ENCODE assay signal across 10 mouse cellular contexts in the genomic region with DNA sequence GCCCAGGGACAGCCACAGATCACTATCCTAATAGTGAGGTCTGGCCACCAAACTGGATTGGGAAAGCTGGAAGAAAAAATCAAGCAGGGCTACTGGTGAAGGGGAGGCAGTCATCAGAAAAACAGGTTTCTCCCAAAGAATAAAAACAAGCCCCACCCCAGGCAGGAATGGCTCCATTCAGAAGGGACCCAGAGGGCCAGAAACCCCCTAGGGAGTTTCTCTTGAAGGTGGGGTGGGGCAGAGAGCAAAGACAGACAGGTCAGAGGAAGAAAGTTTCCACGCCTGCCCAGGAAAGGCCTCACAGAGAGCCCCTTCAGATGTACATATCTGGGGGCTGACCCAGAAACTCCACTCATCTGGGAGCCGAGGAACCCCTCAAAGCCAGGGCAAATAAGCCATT. TPM values are rescaled to one million over a fixed set of nuclear protein-coding genes. Genes with fewer than 3 reads are reported as not detected.
A peak's percentile ranks its signal among the peaks of the same experiment; 100 is the strongest.
DNase-seq lines count a peak whose midpoint lies in the region; ATAC-seq and TF ChIP-seq lines count a peak whose summit lies in the region.
"Had no signal": no experiment of that assay in that cellular context is flagged by ENCODE, and none has a peak within 500 bp of the region (broad histone marks: within the 10 kb centered on the region; RNA-seq: fewer than 3 reads in every experiment).

No protein-coding gene starts in this region.

- no peak for ATAC-seq in forebrain, embryonic 15.5 days (replicated peaks)
- no peak for ATAC-seq in cerebellum, adult (ENCODE audit: insufficient number of reproducible peaks, low FRiP score, low TSS enrichment)

- no peak for TF ChIP-seq POLR2A in ES-Bruce4 (IDR thresholded peaks at IDR 0.05; ENCODE audit: insufficient read depth, low read length)

- DNase-seq in heart, embryonic 10.5 days (ENCODE audit: low spot score): no peak
- no peak for DNase-seq in heart, postnatal 36 days
- DNase-seq in midbrain, embryonic 10.5 days (ENCODE audit: low spot score): no peak
- DNase-seq in right cerebral cortex, postnatal 25 days: no peak
- no peak for DNase-seq in embryo, embryonic 10 days (ENCODE audit: low spot score)
- DNase-seq: adrenal gland, adult 2 months; B cell, adult 2 months had no signal

- intact Hi-C loops in heart, postnatal 36 days (cut with DNase I): no loop called here

- no peaks in the 10 kb centered on the region for H3K27me3 ChIP-seq in heart, embryonic 10.5 days (ENCODE audit: insufficient read depth, poor library complexity, severe bottlenecking)
- H3K27me3 ChIP-seq in ES-Bruce4 (ENCODE audit: control insufficient read depth, insufficient read depth, low read length, poor library complexity, severe bottlenecking): no peaks in the 10 kb centered on the region
- no peaks in the 10 kb centered on the region for H3K27me3 ChIP-seq in forebrain, embryonic 15.5 days
- no peaks in the 10 kb centered on the region for H3K27me3 ChIP-seq in midbrain, embryonic 10.5 days (ENCODE audit: low read depth, poor library complexity, severe bottlenecking)

- 81% methylated on average over 2 of the region's 2 CpGs for WGBS in heart, embryonic 10.5 days
- 80% methylated on average over 2 of the region's 2 CpGs for WGBS in forebrain, embryonic 15.5 days
- WGBS in midbrain, embryonic 10.5 days: 77% methylated on average over 2 of the region's 2 CpGs

- H3K4me3 ChIP-seq in heart, embryonic 10.5 days: peak overlapping the region; percentile 74
- H3K4me3 ChIP-seq in ES-Bruce4 (ENCODE audit: low read depth, low read length): peak overlapping the region; percentile 57
- H3K4me3 ChIP-seq in forebrain, embryonic 15.5 days: peak overlapping the region; percentile 63
- H3K4me3 ChIP-seq in midbrain, embryonic 10.5 days: peak overlapping the region; percentile 67

- no peaks in the 10 kb centered on the region for H3K9me3 ChIP-seq in heart, embryonic 10.5 days
- H3K9me3 ChIP-seq in ES-Bruce4 (replicated peaks; ENCODE audit: control insufficient read depth, insufficient read depth, low read length, poor library complexity, severe bottlenecking): no peaks in the 10 kb centered on the region
- H3K9me3 ChIP-seq in forebrain, embryonic 15.5 days: no peaks in the 10 kb centered on the region
- no peaks in the 10 kb centered on the region for H3K9me3 ChIP-seq in midbrain, embryonic 10.5 days (replicated peaks)

- peak overlapping the region; percentile 63 for H3K4me2 ChIP-seq in forebrain, embryonic 15.5 days (replicated peaks)

- peak overlapping the region; percentile 58 for H3K9ac ChIP-seq in ES-Bruce4 (ENCODE audit: low read depth, poor library complexity, severe bottlenecking)
- H3K9ac ChIP-seq in forebrain, embryonic 15.5 days (replicated peaks): peak overlapping the region; percentile 80; the same call in 1 of the 2 replicates

- peaks cover 66% of the 10 kb centered on the region for H3K4me1 ChIP-seq in heart, embryonic 10.5 days
- peaks cover 9% of the 10 kb centered on the region for H3K4me1 ChIP-seq in ES-Bruce4 (ENCODE audit: control insufficient read depth, insufficient read depth, low read length)
- H3K4me1 ChIP-seq in forebrain, embryonic 15.5 days: peaks cover 56% of the 10 kb centered on the region
- peaks cover 61% of the 10 kb centered on the region for H3K4me1 ChIP-seq in midbrain, embryonic 10.5 days

- peak; percentile 60; the same call in 1 of the 2 replicates for TF ChIP-seq EP300 in ES-Bruce4 (IDR thresholded peaks at IDR 0.05; ENCODE audit: insufficient read depth, low read depth, low read length)

- H3K36me3 ChIP-seq in heart, embryonic 10.5 days: peaks cover 11% of the 10 kb centered on the region; the same call in 1 of the 2 replicates
- no peaks in the 10 kb centered on the region for H3K36me3 ChIP-seq in ES-Bruce4 (ENCODE audit: control insufficient read depth, insufficient read depth, low read length, poor library complexity, severe bottlenecking)
- no peaks in the 10 kb centered on the region for H3K36me3 ChIP-seq in forebrain, embryonic 15.5 days
- no peaks in the 10 kb centered on the region for H3K36me3 ChIP-seq in midbrain, embryonic 10.5 days

- H3K27ac ChIP-seq in heart, embryonic 10.5 days: peak overlapping the region; percentile 90
- peak overlapping the region; percentile 91 for H3K27ac ChIP-seq in ES-Bruce4 (ENCODE audit: insufficient read depth, low read length)
- no peak overlapping the region for H3K27ac ChIP-seq in forebrain, embryonic 15.5 days (replicated peaks)
- H3K27ac ChIP-seq in midbrain, embryonic 10.5 days (replicated peaks): peak overlapping the region; percentile 85; the same call in 1 of the 2 replicates

- TF ChIP-seq CTCF in ES-Bruce4 (IDR thresholded peaks at IDR 0.05; ENCODE audit: low read depth, low read length): no peak

RNA-seq across cellular contexts. Expression of gene Limk2, which starts 38.8 kb away (rescaled TPM):
- polyA plus RNA-seq in heart, embryonic 10.5 days (2016; fragmentation: Nextera tagmentation; extraction: Ambion mirVana): 68.8 and 73.9 TPM in 2 replicates
- 10 to 100 TPM; 17.6 to 24.8 TPM for total RNA-seq in heart, postnatal 36 days (2021)
- 186 and 190 TPM in 2 replicates for polyA plus RNA-seq in ES-Bruce4 (2011; ENCODE audit: insufficient read depth, insufficient read length, low read depth, missing spikeins)
- polyA plus RNA-seq in forebrain, embryonic 15.5 days (2015; fragmentation: Nextera tagmentation; extraction: Ambion mirVana): 98.1 and 103 TPM in 2 replicates
- polyA plus RNA-seq in midbrain, embryonic 10.5 days (2016; fragmentation: Nextera tagmentation; extraction: Ambion mirVana): 50.7 and 68.9 TPM in 2 replicates

RNA-seq across cellular contexts. Expression of gene Pik3ip1, which starts 40.0 kb away (rescaled TPM):
- 7.9 and 9.5 TPM in 2 replicates for polyA plus RNA-seq in heart, embryonic 10.5 days (2016; fragmentation: Nextera tagmentation; extraction: Ambion mirVana)
- 10 to 100 TPM; 49.4 to 66.2 TPM for total RNA-seq in heart, postnatal 36 days (2021)
- 17.0 TPM in 2 replicates for polyA plus RNA-seq in ES-Bruce4 (2011; ENCODE audit: insufficient read depth, insufficient read length, low read depth, missing spikeins)
- polyA plus RNA-seq in forebrain, embryonic 15.5 days (2015; fragmentation: Nextera tagmentation; extraction: Ambion mirVana): 34.4 and 36.6 TPM in 2 replicates
- polyA plus RNA-seq in midbrain, embryonic 10.5 days (2016; fragmentation: Nextera tagmentation; extraction: Ambion mirVana): 7.4 and 13.0 TPM in 2 replicates
